Mouse (Mus musculus): ENCODE results near the gene Qrsl1. TPM values are rescaled to one million over a fixed set of nuclear protein-coding genes. Genes with fewer than 3 reads are reported as not detected.

Qrsl1 gene
- polyA plus RNA-seq, 1 experiment from 2014 or later: 24.4 TPM

DNA sequence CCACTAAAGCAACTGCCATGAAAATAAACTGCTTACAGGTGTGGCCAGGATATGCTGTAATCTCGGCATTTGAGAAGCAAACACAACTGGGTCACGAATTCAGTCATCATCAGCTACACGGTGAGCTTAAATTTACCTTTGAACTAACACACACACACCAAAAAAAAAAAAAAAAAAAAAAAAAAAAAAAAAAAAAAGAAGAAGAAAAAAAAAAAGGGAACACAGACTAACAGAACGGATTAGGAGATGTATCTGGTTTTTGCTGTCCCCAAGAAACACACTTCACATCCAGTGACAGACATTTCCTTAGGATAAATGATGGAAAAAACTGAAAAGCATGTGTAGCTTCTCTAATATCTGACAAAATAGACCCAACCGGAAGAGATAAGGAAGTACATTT lies 49.6 kb downstream of the Qrsl1 start:
- no peak overlapping the region for H3K4me3 ChIP-seq (ENCODE audit: low read depth, low read length)
- no peak overlapping the region for H3K9ac ChIP-seq (replicated peaks; ENCODE audit: low read depth, low read length)
- no peak overlapping the region for H3K4me2 ChIP-seq (replicated peaks; ENCODE audit: low read depth, low read length)
- ATAC-seq (ENCODE audit: insufficient number of reproducible peaks, insufficient read depth, low FRiP score, low read depth): no peak
- no peaks in the 10 kb centered on the region; the same call in 1 of the 2 replicates for H3K9me3 ChIP-seq (ENCODE audit: control insufficient read depth, low read depth, low read length)
- H3K4me1 ChIP-seq (ENCODE audit: control insufficient read depth, insufficient read depth, low read length): no peaks in the 10 kb centered on the region
- 80% methylated on average over 5 of the region's 5 CpGs for WGBS
- no peaks in the 10 kb centered on the region for H3K36me3 ChIP-seq (ENCODE audit: control insufficient read depth, insufficient read depth, low read length)
- no peaks in the 10 kb centered on the region for H3K27me3 ChIP-seq (ENCODE audit: control insufficient read depth, insufficient read depth, low read length)
- H3K27ac ChIP-seq (ENCODE audit: low read length): no peak overlapping the region

DNA sequence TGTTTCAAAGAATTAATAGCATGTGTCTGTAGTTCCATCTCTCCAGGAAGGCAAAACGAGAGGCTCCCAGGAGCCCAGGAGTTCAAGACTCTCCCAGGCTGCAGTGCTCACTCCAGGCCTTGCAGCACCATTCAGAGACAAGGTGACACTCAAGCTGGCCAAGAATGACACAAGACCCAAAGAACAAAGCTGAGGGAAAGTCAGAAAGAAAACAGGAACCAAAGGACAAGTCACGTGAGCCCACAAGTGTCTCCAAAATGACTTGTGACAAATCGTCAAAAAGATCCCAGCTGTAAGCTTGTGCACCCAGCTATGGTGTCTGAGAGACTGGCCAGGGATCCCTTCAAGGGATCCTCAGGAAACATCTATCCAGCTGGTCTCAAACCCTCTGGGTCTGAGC lies 52.1 kb downstream of the Qrsl1 start:
- Histone ChIP-seq H3K4me2 (replicated peaks; ENCODE audit: low read depth, low read length) (no peak overlapping the region), H3K9me3 (ENCODE audit: control insufficient read depth, low read depth, low read length) (no peaks in the 10 kb centered on the region; the same call in 1 of the 2 replicates), H3K4me3 (ENCODE audit: low read depth, low read length) (no peak overlapping the region), H3K36me3 (ENCODE audit: control insufficient read depth, insufficient read depth, low read length) (no peaks in the 10 kb centered on the region), H3K9ac (replicated peaks; ENCODE audit: low read depth, low read length) (no peak overlapping the region), H3K27ac (ENCODE audit: low read length) (no peak overlapping the region), H3K4me1 (ENCODE audit: control insufficient read depth, insufficient read depth, low read length) (no peaks in the 10 kb centered on the region), H3K27me3 (ENCODE audit: control insufficient read depth, insufficient read depth, low read length) (no peaks in the 10 kb centered on the region)
- ATAC-seq (ENCODE audit: insufficient number of reproducible peaks, insufficient read depth, low FRiP score, low read depth): no peak
- 85% methylated on average over 3 of the region's 3 CpGs for WGBS

DNA sequence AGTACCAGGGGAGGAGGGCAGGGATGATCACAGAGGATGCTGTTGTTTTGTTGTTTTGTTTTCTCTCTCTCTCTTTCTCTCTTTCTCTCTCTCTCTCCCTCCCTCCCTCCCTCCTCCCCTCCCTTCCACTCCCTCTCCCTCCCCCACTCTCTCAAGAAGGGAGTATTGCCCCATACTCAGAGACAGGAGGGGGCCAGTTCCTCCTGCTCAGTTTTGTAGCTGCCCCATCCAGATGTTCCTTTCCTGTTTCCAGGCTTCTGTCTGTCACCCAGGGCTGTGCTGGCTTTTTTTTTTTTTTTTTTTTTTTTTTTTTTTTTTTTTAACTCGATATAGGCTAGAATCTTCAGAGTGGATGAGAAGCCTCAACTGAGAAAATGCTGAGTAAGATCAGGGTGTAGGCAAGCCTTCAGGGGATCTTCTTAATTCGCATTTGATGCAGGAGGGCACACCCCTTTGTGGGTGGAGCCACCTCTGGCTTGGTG lies 55.4 kb downstream of the Qrsl1 start:
- 61% methylated on average over 2 of the region's 2 CpGs for WGBS

DNA sequence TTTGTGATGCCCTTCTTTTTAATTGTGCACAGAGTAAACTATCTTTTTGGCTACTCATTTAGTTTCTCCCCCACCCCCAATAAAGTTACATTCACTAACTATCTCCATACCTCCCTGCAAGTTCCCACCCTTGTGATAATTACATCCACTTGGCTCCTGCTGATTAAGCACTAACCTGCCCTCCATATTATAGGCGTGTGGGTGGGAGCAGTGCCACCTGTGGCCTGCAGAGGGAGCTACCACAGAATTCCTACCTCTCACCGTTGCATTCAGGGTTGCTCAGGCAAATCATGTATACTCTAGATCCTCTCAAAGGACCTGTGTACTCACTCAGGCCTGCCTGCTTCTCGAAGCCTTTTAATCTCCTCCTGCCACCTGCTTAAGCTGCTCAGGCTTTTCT lies 56.1 kb downstream of the Qrsl1 start:
- H3K27me3 ChIP-seq (ENCODE audit: control insufficient read depth, insufficient read depth, low read length): no peaks in the 10 kb centered on the region
- no peak for ATAC-seq (ENCODE audit: insufficient number of reproducible peaks, insufficient read depth, low FRiP score, low read depth)
- no peak overlapping the region for H3K4me2 ChIP-seq (replicated peaks; ENCODE audit: low read depth, low read length)
- H3K4me1 ChIP-seq (ENCODE audit: control insufficient read depth, insufficient read depth, low read length): no peaks in the 10 kb centered on the region
- H3K9ac ChIP-seq (replicated peaks; ENCODE audit: low read depth, low read length): no peak overlapping the region
- no peaks in the 10 kb centered on the region for H3K9me3 ChIP-seq (ENCODE audit: control insufficient read depth, low read depth, low read length)
- WGBS: 76% methylated on average over 3 of the region's 3 CpGs
- H3K36me3 ChIP-seq (ENCODE audit: control insufficient read depth, insufficient read depth, low read length): no peaks in the 10 kb centered on the region
- H3K27ac ChIP-seq (ENCODE audit: low read length): no peak overlapping the region
- H3K4me3 ChIP-seq (ENCODE audit: low read depth, low read length): no peak overlapping the region

More for the DNA sequence above, 55.4 kb downstream of the Qrsl1 start:
- no peak overlapping the region for H3K4me2 ChIP-seq (replicated peaks; ENCODE audit: low read depth, low read length)
- no peaks in the 10 kb centered on the region for H3K9me3 ChIP-seq (ENCODE audit: control insufficient read depth, low read depth, low read length)
- no peak for ATAC-seq (ENCODE audit: insufficient number of reproducible peaks, insufficient read depth, low FRiP score, low read depth)
- no peak overlapping the region for H3K9ac ChIP-seq (replicated peaks; ENCODE audit: low read depth, low read length)
- no peak overlapping the region for H3K27ac ChIP-seq (ENCODE audit: low read length)
- H3K4me1 ChIP-seq (ENCODE audit: control insufficient read depth, insufficient read depth, low read length): no peaks in the 10 kb centered on the region
- no peaks in the 10 kb centered on the region for H3K36me3 ChIP-seq (ENCODE audit: control insufficient read depth, insufficient read depth, low read length)
- no peak overlapping the region for H3K4me3 ChIP-seq (ENCODE audit: low read depth, low read length)
- H3K27me3 ChIP-seq (ENCODE audit: control insufficient read depth, insufficient read depth, low read length): no peaks in the 10 kb centered on the region

DNA sequence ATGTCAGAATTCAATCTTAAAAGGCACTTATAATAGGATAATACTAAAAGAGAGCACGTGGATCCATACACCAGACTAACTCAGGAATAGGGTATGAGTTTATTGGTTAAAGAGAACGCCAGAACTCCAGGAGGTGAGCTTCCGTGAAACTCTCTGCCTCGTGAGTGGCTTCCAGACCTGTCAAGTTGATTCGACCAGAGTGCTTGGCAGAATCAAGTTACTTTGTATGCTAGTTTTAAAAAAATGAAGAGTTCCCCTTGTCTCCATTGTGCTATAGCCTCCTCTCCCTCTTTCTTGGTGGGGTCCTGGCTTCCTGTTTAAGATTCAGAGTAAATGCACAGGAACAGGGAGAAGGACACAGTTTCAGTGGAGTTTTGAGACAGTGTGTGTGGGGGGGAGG lies 60.1 kb downstream of the Qrsl1 start:
- Histone ChIP-seq H3K27me3 (ENCODE audit: control insufficient read depth, insufficient read depth, low read length) (no peaks in the 10 kb centered on the region), H3K27ac (ENCODE audit: low read length) (no peak overlapping the region), H3K36me3 (ENCODE audit: control insufficient read depth, insufficient read depth, low read length) (no peaks in the 10 kb centered on the region), H3K9me3 (ENCODE audit: control insufficient read depth, low read depth, low read length) (no peaks in the 10 kb centered on the region), H3K9ac (replicated peaks; ENCODE audit: low read depth, low read length) (no peak overlapping the region), H3K4me3 (ENCODE audit: low read depth, low read length) (no peak overlapping the region), H3K4me1 (ENCODE audit: control insufficient read depth, insufficient read depth, low read length) (no peaks in the 10 kb centered on the region), H3K4me2 (replicated peaks; ENCODE audit: low read depth, low read length) (no peak overlapping the region)
- WGBS: 85% methylated on average over 5 of the region's 5 CpGs
- no peak for ATAC-seq (ENCODE audit: insufficient number of reproducible peaks, insufficient read depth, low FRiP score, low read depth)

DNA sequence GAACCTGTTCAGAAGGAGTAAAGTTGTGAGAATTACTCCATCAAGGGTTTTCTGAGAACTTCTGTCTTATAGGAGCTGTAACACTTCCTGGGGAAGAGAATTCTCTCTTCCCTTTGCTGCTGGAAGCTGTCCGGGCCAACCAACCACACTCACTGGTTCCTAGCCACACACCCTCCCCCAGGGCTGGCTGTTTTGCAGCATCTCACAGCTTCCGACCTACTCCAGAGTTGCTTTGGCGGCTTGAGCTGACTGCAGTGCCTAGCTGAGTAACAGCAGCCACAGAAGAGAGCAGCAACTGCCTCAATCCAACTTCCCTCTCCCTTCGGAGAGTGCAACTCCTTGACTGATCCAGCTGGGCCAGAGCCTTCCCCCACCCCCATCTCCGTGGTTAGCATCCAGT lies 68.7 kb downstream of the Qrsl1 start:
- H3K27ac ChIP-seq (ENCODE audit: low read length): no peak overlapping the region
- 36% methylated on average over 5 of the region's 5 CpGs for WGBS
- no peaks in the 10 kb centered on the region for H3K36me3 ChIP-seq (ENCODE audit: control insufficient read depth, insufficient read depth, low read length)
- H3K4me2 ChIP-seq (replicated peaks; ENCODE audit: low read depth, low read length): no peak overlapping the region
- H3K27me3 ChIP-seq (ENCODE audit: control insufficient read depth, insufficient read depth, low read length): no peaks in the 10 kb centered on the region
- no peaks in the 10 kb centered on the region for H3K9me3 ChIP-seq (ENCODE audit: control insufficient read depth, low read depth, low read length)
- no peak overlapping the region for H3K4me3 ChIP-seq (ENCODE audit: low read depth, low read length)
- no peaks in the 10 kb centered on the region for H3K4me1 ChIP-seq (ENCODE audit: control insufficient read depth, insufficient read depth, low read length)
- H3K9ac ChIP-seq (replicated peaks; ENCODE audit: low read depth, low read length): no peak overlapping the region
- no peak for ATAC-seq (ENCODE audit: insufficient number of reproducible peaks, insufficient read depth, low FRiP score, low read depth)

DNA sequence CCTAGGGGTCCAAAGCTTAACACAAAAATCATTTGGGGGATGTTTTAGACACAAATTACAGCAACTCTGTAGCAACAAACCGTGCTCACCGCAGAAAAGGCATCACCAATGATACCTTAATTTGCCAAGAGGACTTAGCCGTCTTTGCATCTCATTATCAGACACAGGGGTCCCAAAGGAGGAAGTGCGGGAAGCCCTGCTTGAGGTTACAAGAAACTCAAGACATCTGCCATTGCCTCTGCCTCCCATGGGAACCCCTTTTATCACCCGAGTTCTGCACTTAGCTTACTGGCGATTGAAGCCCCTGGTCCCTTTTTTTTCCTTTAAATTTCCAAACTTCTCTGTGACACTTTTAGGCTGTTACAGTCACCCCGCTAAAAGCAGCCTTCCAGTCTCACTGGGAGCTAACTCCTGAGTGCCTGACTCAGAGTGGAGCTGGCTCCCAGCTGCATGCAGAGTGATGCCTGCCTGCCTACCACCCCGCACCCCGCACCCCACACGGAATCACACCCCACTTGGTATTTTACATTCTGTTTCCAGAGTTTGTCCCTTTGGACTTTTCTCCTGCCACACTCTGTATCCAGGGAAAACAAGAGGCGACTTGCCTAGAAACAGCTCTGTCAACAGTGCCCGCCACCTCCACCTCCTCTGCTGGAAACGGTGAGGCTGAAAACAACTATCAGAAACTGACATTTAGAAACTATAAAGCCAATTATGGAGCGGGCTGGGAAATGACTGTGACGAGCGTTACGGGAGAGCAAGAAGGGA lies 71.1 kb downstream of the Qrsl1 start:
- no peak for ATAC-seq (ENCODE audit: insufficient number of reproducible peaks, insufficient read depth, low FRiP score, low read depth)
- no peak overlapping the region for H3K4me3 ChIP-seq (ENCODE audit: low read depth, low read length)
- no peaks in the 10 kb centered on the region for H3K4me1 ChIP-seq (ENCODE audit: control insufficient read depth, insufficient read depth, low read length)
- no peak overlapping the region for H3K9ac ChIP-seq (replicated peaks; ENCODE audit: low read depth, low read length)
- H3K4me2 ChIP-seq (replicated peaks; ENCODE audit: low read depth, low read length): no peak overlapping the region; the same call in 1 of the 2 replicates
- no peak overlapping the region for H3K27ac ChIP-seq (ENCODE audit: low read length)
- no peaks in the 10 kb centered on the region for H3K36me3 ChIP-seq (ENCODE audit: control insufficient read depth, insufficient read depth, low read length)
- WGBS: 37% methylated on average over 17 of the region's 17 CpGs
- no peaks in the 10 kb centered on the region for H3K27me3 ChIP-seq (ENCODE audit: control insufficient read depth, insufficient read depth, low read length)
- no peaks in the 10 kb centered on the region for H3K9me3 ChIP-seq (ENCODE audit: control insufficient read depth, low read depth, low read length)

DNA sequence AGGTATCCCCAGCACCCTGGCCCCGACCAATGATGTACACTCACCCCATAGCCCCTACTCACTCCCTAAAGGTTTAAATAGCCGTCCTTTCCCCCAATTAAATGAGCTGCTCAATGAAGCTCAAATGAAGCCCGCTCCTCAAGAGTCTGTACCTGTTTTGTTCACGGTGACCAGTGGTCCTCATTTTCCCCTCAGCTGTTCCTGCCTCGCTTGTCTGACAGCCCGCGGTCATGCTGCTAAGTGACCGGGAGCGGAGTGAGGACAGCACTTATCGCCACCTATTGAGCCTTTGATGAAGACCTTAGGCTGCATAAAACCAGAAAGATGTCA lies 72.9 kb downstream of the Qrsl1 start:
- H3K36me3 ChIP-seq (ENCODE audit: control insufficient read depth, insufficient read depth, low read length): no peaks in the 10 kb centered on the region
- no peaks in the 10 kb centered on the region for H3K9me3 ChIP-seq (ENCODE audit: control insufficient read depth, low read depth, low read length)
- no peak overlapping the region for H3K27ac ChIP-seq (ENCODE audit: low read length)
- H3K4me3 ChIP-seq (ENCODE audit: low read depth, low read length): no peak overlapping the region
- no peaks in the 10 kb centered on the region for H3K27me3 ChIP-seq (ENCODE audit: control insufficient read depth, insufficient read depth, low read length)
- no peaks in the 10 kb centered on the region for H3K4me1 ChIP-seq (ENCODE audit: control insufficient read depth, insufficient read depth, low read length)
- no peak overlapping the region for H3K9ac ChIP-seq (replicated peaks; ENCODE audit: low read depth, low read length)
- ATAC-seq (ENCODE audit: insufficient number of reproducible peaks, insufficient read depth, low FRiP score, low read depth): no peak
- 91% methylated on average over 10 of the region's 10 CpGs for WGBS
- no peak overlapping the region for H3K4me2 ChIP-seq (replicated peaks; ENCODE audit: low read depth, low read length)
